Mouse (Mus musculus) regulatory T cell (primary cell): ENCODE measurements around the gene Prr5l.

Experiments used
- in situ Hi-C: fragments of 300-600 bp; cut with MboI, MseI; formaldehyde crosslinking; loops from one replicate; pipeline ENCODE4 v1.15.1; 2025; ENCODE audit warnings: high pct_unique_total_duplicates

Prr5l gene

DNA sequence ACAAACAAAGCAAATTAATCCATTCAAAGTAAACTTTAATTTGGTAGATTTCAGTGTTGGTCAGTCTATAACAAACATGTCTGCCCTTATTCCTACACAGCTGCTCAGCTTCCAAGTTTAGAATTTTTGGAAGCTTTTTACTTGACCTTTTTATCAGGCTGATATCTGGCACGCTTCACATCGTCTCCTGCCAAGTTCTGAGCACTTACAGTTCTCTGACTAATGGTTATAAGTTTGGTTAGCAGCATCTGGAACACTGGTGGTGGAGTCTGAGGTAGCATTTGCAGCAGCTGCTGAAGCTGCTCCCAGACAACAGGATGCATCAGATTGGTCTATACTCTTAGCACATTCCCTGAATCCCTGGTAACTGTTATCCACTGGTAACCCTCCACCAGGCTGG is 1.5 kb upstream of the Prr5l start:
- in situ Hi-C loops: no loop called here

DNA sequence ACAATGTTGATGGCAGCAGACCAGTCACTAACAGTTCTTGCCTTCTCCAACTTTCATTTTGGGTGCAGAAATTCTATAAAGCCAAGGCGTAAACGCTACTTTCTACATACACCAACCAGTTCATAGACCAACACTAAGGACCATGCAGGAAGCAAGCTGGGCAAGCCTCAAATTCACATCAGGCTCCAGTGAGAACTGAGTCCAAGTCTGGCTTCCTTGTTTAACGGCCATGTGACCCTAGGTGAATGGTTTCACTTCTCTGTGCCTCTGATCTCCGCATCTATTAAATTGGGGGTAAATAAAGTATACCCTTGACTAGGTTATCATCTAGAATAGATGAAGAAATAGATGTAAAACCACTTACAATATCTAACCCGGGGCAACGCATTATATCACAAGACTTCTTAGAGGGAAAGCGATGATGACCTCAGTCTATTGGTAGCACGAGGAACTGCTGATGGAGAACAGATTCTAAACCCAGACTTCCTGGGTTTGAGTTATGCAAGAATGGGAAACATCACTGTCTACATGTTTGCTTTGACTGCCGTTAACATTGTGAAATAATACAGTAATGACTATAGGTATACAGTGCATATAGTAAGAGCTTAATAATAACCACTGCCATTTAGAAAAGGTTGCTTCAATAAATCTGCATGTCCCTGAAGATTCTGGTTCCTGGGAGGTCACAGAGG is 1.2 kb downstream of the Prr5l start:
- in situ Hi-C loops: no loop called here

DNA sequence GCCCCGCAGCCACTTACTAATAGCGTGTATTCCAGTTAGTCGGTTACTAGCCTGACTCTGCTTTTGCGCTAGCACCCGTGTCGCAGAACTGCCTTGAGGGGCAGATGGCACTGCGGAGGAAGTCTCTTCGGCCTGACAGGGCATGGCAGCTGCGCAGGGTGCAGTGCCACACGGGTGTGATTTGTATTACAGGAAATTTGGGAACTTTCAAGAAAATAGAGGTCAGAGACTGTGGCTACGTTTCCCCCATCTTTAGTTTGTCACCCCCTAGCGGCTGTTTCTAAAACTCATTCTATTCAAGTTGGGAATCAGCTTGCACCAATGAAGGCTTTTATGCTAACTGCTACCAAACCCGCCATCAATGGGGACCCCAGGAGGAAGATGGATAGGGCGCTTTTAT is 11.6 kb downstream of the Prr5l start:
- in situ Hi-C loops: loop anchor here (5.0 kb wide), 1 partner anchor 154 kb away; no protein-coding TSS in a partner anchor

DNA sequence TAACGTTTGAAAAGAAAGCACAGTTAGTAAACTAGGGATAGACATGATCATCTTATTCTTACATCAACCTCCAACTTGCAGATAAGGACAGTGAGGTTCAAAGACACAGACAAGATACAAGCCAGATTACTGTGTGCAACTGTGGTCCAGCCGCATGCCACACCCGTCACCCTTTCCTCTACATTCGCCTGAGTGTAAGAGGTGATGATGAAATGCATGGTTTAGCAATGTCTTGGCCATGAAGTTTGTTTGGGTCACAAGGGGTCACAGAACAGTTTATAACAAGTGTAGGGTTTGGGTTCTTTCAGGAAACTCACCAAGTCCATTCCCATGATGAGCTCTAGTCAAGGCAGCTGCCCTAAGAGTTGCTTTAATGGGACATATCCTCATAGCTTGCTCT is 14.1 kb downstream of the Prr5l start:
- in situ Hi-C loops: no loop called here

DNA sequence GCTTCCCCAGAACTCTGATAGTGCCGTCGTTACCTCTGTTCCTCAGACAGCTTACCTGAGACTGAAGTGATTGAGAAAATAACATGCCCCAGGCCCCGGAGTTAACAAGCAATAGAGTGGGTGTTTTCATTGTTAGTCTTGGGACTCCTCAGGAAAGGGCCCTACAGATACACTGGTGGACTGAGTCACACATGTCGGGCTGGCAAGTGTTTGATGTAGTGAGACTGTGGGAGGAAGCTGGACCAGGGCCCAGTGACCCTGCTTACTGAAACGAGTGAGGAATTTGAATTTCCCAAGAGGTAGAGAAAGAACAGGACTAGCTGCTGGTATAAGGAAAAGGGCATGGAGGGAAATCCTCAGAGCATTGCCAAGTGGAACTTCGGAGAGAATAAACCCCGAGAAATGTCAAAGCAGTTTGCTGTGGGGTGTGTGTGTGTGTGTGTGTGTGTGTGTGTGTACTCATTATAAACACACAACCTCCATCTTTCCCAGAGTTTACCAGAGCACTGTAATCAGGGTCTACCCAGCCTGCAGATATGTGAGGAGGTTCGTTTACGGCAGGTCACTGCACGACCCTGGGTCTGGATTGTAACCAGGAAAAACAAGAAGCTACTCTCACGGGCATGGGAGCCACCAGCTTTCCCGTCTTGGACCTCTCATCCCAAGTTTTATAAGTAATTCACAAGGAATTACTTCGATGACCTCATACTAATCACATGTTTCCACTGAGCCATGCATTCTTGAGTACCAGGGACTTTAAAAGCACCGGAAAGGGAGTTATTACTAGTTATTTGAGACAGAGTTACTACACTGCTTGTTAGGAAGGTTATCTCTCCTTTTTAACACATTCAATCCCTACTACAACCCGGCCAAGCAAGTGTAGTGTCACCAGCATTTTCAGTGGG is 20.4 kb downstream of the Prr5l start:
- in situ Hi-C loops: no loop called here

DNA sequence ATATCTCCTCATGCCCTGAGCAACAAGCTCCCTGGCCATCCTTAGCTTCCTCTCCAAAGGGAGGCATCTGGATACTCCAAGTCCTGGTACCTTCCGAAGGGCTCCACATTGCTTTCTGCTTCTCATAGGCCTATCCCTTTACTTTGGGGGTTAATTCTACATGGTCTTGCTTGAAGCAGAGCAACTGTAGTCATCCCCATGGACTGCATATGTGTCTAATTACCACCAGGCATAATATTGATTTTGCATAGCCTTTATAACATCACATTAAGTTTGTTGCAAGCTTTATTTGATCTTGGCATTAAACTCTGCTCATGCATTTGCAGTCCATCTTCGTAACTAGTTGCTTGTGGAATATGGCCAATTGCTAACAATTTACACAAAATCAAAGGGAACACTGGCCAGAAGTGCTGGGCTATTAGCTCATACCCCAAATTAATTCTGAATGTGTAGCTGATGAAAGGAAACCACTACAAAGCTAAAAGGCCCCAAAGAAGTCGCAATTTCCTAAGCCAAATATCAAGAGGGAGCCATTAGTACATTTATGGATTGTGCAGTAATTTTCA is 21.8 kb downstream of the Prr5l start:
- in situ Hi-C loops: no loop called here

DNA sequence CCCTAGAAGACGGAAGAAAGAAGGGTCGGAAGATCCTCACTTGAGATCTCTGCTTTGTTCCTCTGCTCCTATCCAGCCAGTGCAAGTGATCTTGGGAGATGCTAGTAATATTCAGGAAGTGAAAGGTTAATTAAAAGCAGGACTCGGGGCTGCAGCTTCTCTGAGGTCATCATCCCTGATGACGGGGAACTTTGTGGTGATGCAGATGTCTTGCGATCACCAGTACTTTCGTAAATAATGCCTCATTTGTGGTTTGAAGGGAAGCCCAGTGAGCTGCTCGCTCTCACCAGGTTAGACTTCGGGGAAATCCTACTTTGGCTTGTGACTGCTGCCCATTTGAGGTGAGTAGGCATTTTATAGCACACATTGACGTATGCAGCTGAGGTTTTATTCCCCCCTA is 26.7 kb downstream of the Prr5l start:
- in situ Hi-C loops: no loop called here

DNA sequence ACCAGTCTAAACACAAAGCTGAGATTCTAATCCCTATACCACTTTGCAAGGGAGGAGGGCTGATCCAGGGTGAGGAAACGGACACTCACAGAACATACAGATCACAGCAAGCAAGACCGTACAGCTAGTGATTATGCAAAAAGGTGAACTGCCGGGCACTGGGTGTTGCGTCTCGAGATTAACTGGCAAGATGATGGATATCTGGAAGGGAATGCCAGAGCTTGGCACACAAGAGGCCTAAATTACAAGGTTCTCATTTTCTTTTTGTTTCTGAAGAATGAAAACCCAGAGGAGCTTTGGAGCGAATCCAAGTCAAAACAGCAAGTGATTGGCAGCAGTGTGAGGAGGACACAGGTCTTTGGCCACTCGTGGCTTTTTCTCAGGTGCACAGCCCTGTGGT is 28.0 kb downstream of the Prr5l start:
- in situ Hi-C loops: loop anchor here (5.0 kb wide), 1 partner anchor 68 kb away; no protein-coding TSS in a partner anchor

DNA sequence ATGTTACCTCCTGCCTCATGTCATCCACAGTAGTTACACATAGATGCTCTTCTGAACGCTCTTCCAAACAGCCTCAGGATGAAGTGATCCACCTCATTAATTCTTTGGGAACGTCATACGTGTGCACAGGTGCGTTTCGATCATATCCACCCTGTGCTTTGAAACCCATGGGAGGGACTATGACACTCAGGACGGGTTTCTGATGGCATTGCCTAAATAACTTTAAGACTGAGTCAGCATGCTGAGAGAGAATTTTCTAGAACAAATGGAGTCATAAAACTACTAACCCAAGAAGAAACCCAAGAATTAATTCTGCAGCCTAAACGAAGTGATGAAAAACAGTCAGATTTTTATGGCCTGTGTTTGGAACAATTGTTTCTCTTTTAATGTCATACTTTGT is 40.1 kb downstream of the Prr5l start:
- in situ Hi-C loops: no loop called here

DNA sequence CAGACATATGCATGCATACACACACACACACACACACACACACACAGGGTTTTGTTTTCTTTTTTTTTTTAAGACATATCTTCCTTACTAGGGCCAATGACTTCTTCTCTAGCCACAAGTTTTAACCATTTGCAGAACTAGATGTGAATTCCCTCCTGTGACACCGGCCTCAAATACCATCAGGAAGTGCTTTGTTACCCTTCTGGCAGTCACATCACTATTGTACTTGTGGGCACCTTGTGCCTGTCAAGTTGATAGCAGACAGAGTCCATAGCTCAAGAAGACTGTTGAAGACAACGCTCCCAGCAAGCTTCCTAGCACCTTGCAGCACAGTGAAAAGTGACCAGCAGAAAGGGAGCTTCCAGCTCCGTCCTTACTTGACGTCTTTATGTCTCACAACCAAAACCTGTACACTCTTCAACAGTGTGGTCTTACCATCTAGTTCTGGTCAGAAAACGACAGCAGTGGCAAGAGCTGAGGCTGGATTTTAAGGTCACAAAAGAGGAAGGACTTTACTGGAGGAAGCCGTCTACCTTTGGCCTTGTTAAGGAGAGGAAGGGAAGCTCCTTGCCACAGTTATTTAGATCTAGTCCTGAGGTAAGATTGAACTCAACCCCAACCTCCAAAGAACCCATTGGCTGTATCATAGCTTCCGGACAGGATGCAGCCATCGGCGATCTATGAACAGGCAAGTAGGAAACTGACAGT is 47.9 kb downstream of the Prr5l start:
- in situ Hi-C loops: no loop called here

DNA sequence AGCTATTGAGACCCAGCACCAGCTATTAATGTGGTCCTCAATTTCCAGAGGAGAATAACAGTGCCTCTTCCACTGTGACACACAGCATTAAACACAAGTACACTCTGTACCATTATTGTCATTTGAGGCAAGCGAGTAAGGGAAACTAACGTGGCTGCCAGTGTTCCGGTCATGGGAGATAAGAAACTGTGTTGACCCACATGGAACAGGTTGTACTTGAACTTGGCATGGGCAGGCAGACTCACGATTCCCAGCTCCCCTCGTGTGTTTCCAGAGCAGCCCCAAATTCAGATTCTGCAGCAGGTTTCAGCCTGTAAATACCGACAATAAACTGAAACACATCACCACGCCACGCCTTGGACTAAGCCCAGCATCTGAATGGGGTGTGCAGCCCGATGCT is 50.5 kb downstream of the Prr5l start:
- in situ Hi-C loops: no loop called here

DNA sequence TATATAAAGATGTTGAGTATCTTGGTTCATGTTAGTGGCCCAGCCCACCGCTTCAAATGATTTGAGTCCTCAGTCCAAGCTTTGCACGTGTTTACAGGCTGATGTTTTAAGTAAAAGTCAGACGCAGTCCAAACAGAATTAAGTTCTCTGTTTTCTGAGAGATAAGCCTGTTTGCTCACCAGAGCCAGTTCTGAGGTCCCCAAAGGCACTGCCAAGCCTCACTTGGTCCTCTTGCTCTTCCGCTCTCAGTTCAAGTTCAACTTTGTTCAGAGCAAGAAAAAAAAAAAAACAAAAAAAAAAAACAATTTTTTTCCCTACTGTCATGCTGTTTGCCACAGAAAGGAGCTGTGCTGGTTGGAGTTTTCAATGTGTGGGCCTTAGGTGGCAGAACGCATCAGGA is 51.0 kb downstream of the Prr5l start:
- in situ Hi-C loops: no loop called here

DNA sequence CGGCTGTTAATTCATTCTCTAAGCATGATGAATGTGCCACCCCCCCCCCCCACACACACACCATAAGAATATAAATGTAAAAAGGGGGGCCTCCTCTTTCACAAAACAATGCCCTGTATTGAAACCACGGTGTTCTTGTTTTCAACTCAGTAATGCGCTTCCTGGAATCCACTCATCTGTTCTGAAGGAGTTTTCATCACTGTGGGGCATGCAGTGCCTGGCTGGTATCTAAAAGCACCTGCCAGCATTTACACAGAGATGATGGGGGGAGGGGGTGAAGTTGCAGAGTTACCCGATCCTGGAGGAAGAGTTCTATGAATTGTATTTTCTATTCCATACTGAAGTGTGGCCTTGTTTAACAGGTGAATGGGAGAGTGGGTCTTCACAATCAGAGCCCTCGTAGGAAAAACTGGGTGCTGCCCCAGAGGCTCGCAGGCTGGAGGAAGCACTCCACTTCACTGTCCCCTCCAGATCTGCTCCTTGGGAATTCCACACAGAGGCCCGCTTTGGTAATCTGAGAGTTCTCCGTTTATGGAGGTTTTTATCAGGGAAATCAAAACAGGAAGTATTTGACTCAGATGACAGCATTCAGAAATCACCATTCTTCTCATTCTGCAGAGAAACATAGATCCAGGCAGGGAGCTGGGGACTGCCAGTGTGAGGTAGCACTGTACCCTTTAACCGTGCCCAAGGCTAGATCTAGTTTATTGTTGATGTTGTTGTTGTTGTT is 52.5 kb downstream of the Prr5l start:
- in situ Hi-C loops: no loop called here

DNA sequence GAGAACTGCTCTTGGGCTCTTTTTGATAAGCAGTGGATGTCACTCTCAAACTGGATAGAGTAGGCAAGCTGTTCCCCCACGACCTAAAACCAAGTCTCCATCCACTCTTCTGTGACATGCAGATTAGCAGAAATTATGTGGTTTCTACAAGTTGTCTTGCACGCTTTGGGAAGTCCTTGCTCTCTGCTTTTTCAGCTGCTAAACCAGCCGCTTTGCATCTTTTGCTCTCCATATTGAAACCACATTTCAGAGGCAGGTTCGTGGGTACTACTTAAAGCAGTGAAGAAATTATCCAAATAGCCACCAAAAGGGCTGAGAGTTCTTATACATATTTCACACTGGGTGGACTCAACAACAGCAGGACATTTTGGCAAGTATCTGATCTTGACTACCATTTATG is 53.8 kb downstream of the Prr5l start:
- in situ Hi-C loops: no loop called here

DNA sequence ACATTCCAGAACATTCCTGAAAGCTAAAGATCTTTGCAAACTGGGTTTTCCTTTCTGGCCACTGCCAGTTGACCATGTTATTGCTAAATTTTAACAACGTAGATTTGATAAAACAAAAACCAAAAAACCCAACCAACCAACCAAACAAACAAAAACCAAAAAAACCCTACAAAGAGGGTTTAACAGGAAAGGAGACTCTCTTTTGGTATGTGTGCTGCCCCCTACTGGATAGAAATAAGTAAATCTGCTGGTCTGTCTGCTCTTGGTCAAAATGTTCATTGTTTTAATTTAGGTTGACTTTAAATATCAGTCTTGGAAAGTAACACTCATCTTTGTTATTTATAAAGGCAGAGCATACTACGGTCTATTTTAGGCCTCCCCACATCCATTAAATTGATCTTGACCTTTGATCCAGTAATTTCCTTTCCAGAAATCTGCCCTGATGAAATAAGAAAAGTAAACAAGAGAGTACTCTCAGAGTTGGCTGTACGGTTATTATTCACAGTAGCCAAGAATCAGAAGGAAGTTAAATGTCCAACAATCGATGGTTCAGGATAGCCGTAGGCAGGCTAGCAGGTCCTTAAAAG is 54.7 kb downstream of the Prr5l start:
- in situ Hi-C loops: no loop called here

DNA sequence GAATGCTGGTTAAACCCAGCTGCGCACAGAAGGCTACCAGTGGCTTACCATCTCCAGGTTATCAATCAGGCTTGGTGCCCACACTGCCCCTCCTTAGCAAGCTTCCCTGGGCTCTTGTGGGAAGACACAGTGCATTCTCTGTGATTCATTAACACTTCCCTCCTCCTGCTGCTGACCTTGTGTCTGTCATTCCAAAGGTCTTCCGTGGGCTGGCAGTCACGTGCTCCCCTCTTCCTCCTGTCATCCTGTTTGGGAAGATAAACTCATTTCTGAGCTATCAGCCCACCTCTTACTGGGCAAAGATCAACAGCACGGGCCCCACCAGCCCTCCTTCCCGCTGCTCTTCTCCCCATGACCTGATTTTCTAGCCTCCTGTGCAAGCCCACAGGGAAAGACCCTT is 55.2 kb downstream of the Prr5l start:
- in situ Hi-C loops: no loop called here

DNA sequence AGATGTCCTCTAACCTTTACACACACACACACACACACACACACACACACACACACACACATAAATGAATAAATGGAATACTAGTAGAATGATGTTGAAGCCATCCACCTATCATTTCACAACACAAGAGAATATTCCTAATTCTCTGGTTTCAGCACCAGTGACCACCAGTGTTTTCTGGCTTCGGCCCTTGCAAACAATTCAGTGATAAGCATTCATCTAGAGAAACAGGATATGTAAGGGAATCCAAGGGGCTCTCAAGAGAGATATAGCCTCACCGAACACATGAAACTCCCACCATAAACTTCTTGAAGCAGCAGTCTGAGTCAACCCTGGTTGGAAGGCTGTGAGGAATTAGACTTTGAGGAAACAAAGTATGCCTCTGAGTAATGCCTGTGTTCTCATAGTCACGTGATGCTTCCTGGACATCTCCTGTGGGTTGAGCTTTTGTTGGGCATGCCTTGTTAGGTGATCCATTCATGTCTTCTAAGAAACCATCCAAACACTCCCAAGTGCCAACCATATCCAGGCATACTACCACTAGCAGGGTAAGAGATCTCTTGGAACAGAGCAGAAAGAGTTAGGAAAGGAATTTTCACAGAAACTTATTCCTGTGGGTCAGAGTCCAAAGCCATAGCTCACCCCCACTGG is 55.8 kb downstream of the Prr5l start:
- in situ Hi-C loops: no loop called here

DNA sequence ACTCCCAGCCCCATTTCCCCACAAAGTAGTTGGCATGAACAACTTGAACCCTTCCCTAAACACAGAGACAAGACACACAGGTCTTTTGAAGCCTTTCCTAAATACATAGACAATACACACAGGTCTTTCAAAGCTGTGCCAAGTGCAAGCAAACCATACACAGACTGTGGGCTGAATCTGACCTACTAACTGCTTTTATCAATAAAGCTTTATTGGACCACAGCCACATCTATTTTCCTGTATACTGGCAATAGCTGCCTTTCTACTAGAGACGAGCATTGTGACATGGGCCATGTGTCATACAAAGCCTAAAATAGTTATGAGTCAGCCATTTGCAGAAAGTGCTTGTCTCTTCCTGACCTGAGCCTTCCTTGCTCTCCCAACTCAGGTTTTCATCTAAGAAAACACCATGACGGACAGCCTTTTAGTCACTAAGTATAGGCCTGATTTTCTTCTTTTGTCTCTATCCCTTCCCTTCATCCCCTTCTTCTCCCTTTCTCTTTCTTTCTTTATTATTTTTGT is 56.6 kb downstream of the Prr5l start:
- in situ Hi-C loops: no loop called here

DNA sequence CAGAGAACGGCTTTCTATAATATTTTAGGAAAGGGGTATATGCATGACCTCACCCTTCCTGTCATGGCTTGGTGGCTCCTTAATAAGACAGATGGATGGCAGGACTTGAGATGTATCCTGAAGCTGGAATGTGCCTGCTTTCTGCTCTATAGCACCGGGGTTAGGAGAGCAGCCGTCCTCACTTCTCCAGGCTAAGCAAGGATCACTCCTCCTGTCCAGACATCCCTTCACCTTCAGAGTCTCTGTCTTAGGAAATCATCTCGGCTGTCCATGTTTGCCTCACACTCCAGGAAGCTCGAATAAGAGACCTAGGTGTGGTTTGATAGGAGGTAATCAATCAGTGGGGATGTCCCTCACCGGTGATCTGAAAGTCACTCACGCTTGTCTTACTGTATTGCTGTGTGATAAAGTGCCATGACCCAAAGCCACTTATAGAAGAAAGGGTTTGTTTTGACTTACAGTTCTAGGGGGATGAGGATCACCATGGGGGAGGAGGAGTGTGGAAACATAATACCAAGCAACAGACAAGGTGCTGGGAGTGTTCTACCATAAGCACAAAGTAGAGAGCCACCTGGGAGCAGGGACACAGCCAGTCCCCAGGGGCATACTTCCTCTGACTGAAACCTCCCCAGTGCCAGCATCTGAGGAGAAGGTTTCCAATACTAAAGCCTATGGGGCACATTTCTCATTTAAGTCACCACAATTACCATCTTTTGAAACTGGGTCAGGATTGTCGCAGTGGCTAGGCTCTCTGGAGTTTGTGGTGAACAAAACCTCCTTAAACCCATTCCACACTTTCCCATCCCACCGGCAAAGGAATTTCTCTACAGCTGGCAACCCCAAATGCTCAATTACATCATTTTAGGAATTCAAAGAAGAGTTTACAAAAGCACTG is 57.4 kb downstream of the Prr5l start:
- in situ Hi-C loops: no loop called here
